Mouse (Mus musculus): ENCODE measurements at regions not wholly inside any gene's neighbourhood (a gene's known extent, or its start where the extent isn't known, plus 50 kb on each side); places are given as distances from the start of the nearest gene placed in this dataset.

DNA sequence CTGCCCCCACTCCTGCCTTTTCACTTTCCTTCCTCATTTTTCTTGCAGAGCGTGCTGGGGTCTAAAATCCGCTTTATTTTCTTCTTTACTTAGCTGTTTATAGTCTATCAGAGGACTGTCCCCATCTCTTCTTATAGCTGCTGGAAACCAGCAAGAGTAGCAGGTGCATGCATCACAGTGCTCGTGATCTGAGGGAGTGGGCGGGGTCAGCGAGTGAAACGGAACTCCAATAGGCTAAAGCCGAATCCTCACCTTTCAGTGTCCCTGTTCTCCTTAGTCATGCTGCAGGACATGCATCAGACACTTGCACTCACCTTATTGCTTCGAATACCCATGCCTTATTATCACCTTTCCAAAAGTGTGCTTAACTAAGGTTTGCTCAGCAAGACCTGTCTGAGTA lies 1095.3 kb downstream of the Synb start:
- no peak overlapping the region for H3K27ac ChIP-seq
- no peak overlapping the region for H3K9ac ChIP-seq (ENCODE audit: low read depth, low read length)
- H3K36me3 ChIP-seq (ENCODE audit: control insufficient read depth, insufficient read depth, low read length): no peaks in the 10 kb centered on the region
- DNase-seq: no peak
- TF ChIP-seq POLR2A (IDR thresholded peaks at IDR 0.05; ENCODE audit: insufficient read depth, low read depth, low read length): no peak
- TF ChIP-seq CTCF (IDR thresholded peaks at IDR 0.05): no peak
- TF ChIP-seq EP300 (IDR thresholded peaks at IDR 0.05; ENCODE audit: insufficient read depth, low read depth, low read length): no peak
- intact Hi-C loops (cut with DNase I): no loop called here
- no peak overlapping the region for H3K4me3 ChIP-seq
- WGBS: 10% methylated on average over 8 of the region's 8 CpGs
- no peaks in the 10 kb centered on the region for H3K79me2 ChIP-seq (replicated peaks; ENCODE audit: control insufficient read depth, insufficient read depth, low read length)
- H3K27me3 ChIP-seq (ENCODE audit: control insufficient read depth, insufficient read depth, low read length): 0 out of 2 replicates have a peak, but pooled peaks cover 2% of the 10 kb centered on the region
- H3K4me1 ChIP-seq (ENCODE audit: control insufficient read depth, insufficient read depth, low read length): no peaks in the 10 kb centered on the region

DNA sequence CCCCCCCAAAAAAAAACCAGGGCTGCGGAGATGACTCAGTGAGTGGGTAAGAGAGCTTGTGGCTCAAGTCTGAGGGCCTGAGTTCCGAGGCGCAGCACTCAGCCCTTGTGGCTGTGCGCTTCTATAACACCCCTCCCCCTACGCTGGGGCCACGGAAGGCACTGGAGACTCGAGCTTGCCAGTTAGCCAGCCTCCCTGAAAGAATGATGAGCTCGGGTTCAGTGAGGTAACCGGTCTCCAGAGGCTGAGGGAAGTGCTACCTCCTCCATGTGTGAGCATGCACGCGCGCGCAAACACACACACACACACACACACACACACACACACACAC lies 1096.7 kb downstream of the Synb start:
- 0 out of 2 replicates have a peak, but pooled peaks cover 2% of the 10 kb centered on the region for H3K27me3 ChIP-seq (ENCODE audit: control insufficient read depth, insufficient read depth, low read length)
- no peak overlapping the region for H3K4me3 ChIP-seq
- H3K79me2 ChIP-seq (replicated peaks; ENCODE audit: control insufficient read depth, insufficient read depth, low read length): no peaks in the 10 kb centered on the region
- WGBS: 11% methylated on average over 9 of the region's 13 CpGs
- H3K9ac ChIP-seq (ENCODE audit: low read depth, low read length): no peak overlapping the region
- TF ChIP-seq POLR2A (IDR thresholded peaks at IDR 0.05; ENCODE audit: insufficient read depth, low read depth, low read length) (no peak), EP300 (IDR thresholded peaks at IDR 0.05; ENCODE audit: insufficient read depth, low read depth, low read length) (no peak), CTCF (IDR thresholded peaks at IDR 0.05) (no peak)
- H3K27ac ChIP-seq: no peak overlapping the region
- H3K36me3 ChIP-seq (ENCODE audit: control insufficient read depth, insufficient read depth, low read length): no peaks in the 10 kb centered on the region
- DNase-seq: no peak
- intact Hi-C loops (cut with DNase I): no loop called here
- no peaks in the 10 kb centered on the region for H3K4me1 ChIP-seq (ENCODE audit: control insufficient read depth, insufficient read depth, low read length)

- DNase-seq: no peak
Observed at GRCm38 (mm10) chr14:68196762-68197469, 1097.2 kb downstream of the Synb start.

GRCm38 (mm10) chr14:68196201-68196600 lies 1097.9 kb downstream of the Synb start:
- Histone ChIP-seq H3K27ac (no peak overlapping the region), H3K9ac (ENCODE audit: low read depth, low read length) (no peak overlapping the region), H3K4me3 (no peak overlapping the region), H3K4me1 (ENCODE audit: control insufficient read depth, insufficient read depth, low read length) (no peaks in the 10 kb centered on the region), H3K79me2 (replicated peaks; ENCODE audit: control insufficient read depth, insufficient read depth, low read length) (no peaks in the 10 kb centered on the region), H3K36me3 (ENCODE audit: control insufficient read depth, insufficient read depth, low read length) (no peaks in the 10 kb centered on the region), H3K27me3 (ENCODE audit: control insufficient read depth, insufficient read depth, low read length) (0 out of 2 replicates have a peak, but pooled peaks cover 2% of the 10 kb centered on the region)
- no peak for TF ChIP-seq EP300 (IDR thresholded peaks at IDR 0.05; ENCODE audit: insufficient read depth, low read depth, low read length)
- TF ChIP-seq CTCF (IDR thresholded peaks at IDR 0.05): no peak
- TF ChIP-seq POLR2A (IDR thresholded peaks at IDR 0.05; ENCODE audit: insufficient read depth, low read depth, low read length): no peak
- 73% methylated on average over 9 of the region's 9 CpGs for WGBS
- no peak for DNase-seq
- intact Hi-C loops (cut with DNase I): no loop called here

More at GRCm38 (mm10) chr14:68196762-68197469, 1097.2 kb downstream of the Synb start:
- no peak overlapping the region for H3K9ac ChIP-seq (ENCODE audit: low read depth, low read length)
- H3K79me2 ChIP-seq (replicated peaks; ENCODE audit: control insufficient read depth, insufficient read depth, low read length): no peaks in the 10 kb centered on the region
- no peaks in the 10 kb centered on the region for H3K4me1 ChIP-seq (ENCODE audit: control insufficient read depth, insufficient read depth, low read length)
- TF ChIP-seq EP300 (IDR thresholded peaks at IDR 0.05; ENCODE audit: insufficient read depth, low read depth, low read length): no peak
- no peak for TF ChIP-seq POLR2A (IDR thresholded peaks at IDR 0.05; ENCODE audit: insufficient read depth, low read depth, low read length)
- TF ChIP-seq CTCF (IDR thresholded peaks at IDR 0.05): no peak
- WGBS: 44% methylated on average over 9 of the region's 9 CpGs
- H3K36me3 ChIP-seq (ENCODE audit: control insufficient read depth, insufficient read depth, low read length): no peaks in the 10 kb centered on the region
- H3K27ac ChIP-seq: no peak overlapping the region
- H3K4me3 ChIP-seq: no peak overlapping the region
- intact Hi-C loops (cut with DNase I): no loop called here
- H3K27me3 ChIP-seq (ENCODE audit: control insufficient read depth, insufficient read depth, low read length): 0 out of 2 replicates have a peak, but pooled peaks cover 2% of the 10 kb centered on the region

DNA sequence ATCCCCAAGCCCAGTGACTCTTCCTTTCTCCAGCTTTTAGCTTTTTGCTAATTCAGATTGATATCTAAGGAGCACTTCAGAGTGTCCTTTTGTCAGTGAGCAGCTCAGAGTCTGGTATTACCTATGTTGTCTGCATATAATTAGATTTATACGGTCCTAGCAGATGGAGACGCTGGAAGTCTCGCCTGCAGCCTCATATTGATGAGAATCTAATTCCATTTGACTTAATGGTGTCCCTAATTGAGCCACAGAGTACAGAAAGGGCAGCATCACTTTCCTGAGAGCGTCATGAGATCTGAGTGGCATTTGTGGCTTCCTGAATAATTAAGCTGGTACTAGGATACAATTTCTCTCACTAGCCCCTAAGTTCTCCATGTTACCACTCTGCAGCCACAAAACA lies 1104.2 kb downstream of the Synb start:
- Histone ChIP-seq H3K36me3 (ENCODE audit: control insufficient read depth, insufficient read depth, low read length) (no peaks in the 10 kb centered on the region), H3K4me3 (no peak overlapping the region), H3K27me3 (ENCODE audit: control insufficient read depth, insufficient read depth, low read length) (no peaks in the 10 kb centered on the region), H3K79me2 (replicated peaks; ENCODE audit: control insufficient read depth, insufficient read depth, low read length) (no peaks in the 10 kb centered on the region), H3K27ac (no peak overlapping the region), H3K9ac (ENCODE audit: low read depth, low read length) (no peak overlapping the region), H3K4me1 (ENCODE audit: control insufficient read depth, insufficient read depth, low read length) (no peaks in the 10 kb centered on the region)
- WGBS: 63% methylated on average over 4 of the region's 4 CpGs
- TF ChIP-seq CTCF (IDR thresholded peaks at IDR 0.05) (no peak), EP300 (IDR thresholded peaks at IDR 0.05; ENCODE audit: insufficient read depth, low read depth, low read length) (no peak), POLR2A (IDR thresholded peaks at IDR 0.05; ENCODE audit: insufficient read depth, low read depth, low read length) (no peak)
- no peak for DNase-seq
- intact Hi-C loops (cut with DNase I): no loop called here

DNA sequence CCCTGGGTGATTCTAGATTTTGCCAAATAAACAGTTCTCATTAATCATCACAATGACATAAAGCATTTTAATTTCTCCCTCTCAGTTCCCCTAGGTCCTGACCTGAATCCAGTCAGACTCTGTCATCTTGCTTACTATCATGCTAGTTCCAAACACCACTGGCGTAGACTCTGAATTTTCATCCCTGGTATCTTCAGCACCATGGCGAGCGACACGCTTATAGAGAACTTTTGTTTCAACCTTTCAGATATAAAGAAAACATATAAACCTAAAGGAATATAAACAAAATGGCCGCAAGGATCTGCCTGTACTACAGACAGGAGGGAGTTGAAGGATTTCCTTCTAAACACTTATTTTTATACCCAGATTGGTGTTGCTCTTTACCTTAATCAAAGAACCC lies 1105.8 kb downstream of the Synb start:
- no peak for TF ChIP-seq EP300 (IDR thresholded peaks at IDR 0.05; ENCODE audit: insufficient read depth, low read depth, low read length)
- no peak for TF ChIP-seq CTCF (IDR thresholded peaks at IDR 0.05)
- TF ChIP-seq POLR2A (IDR thresholded peaks at IDR 0.05; ENCODE audit: insufficient read depth, low read depth, low read length): no peak
- Histone ChIP-seq H3K9ac (ENCODE audit: low read depth, low read length) (no peak overlapping the region), H3K36me3 (ENCODE audit: control insufficient read depth, insufficient read depth, low read length) (no peaks in the 10 kb centered on the region), H3K4me1 (ENCODE audit: control insufficient read depth, insufficient read depth, low read length) (no peaks in the 10 kb centered on the region), H3K4me3 (no peak overlapping the region), H3K27me3 (ENCODE audit: control insufficient read depth, insufficient read depth, low read length) (no peaks in the 10 kb centered on the region), H3K27ac (no peak overlapping the region), H3K79me2 (replicated peaks; ENCODE audit: control insufficient read depth, insufficient read depth, low read length) (no peaks in the 10 kb centered on the region)
- DNase-seq: no peak
- 59% methylated on average over 5 of the region's 5 CpGs for WGBS
- intact Hi-C loops (cut with DNase I): no loop called here
